Comparison of ENCODE assay signal across 18 mouse cellular contexts in the genomic region with DNA sequence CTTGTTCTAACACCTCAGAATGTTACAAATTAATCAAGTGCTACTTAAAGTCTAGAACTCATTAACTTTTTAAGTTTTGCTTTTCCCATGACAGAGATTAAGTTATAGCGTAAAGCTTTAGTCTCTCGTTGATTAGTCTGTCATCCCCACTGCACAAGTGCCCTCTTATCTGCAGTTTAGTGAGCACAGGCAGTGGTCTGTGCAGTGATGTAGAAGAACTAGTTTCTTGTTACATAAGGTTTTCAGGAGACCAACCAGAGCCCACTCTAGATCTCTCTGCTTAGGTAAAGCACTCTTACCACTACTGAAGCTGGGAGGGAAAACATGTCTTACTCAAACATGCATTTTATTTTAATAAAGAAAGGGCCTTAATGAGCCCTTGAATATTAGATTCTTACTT.
A peak's percentile ranks its signal among the peaks of the same experiment; 100 is the strongest.
DNase-seq lines count a peak whose midpoint lies in the region; ATAC-seq and TF ChIP-seq lines count a peak whose summit lies in the region.
"Had no signal": no experiment of that assay in that cellular context is flagged by ENCODE, and none has a peak within 500 bp of the region (broad histone marks: within the 10 kb centered on the region; RNA-seq: fewer than 3 reads in every experiment).

No protein-coding gene starts in this region.

- no peak overlapping the region for H3K4me3 ChIP-seq in MEL (ENCODE audit: control insufficient read depth in 1 of 2, insufficient read depth in 1 of 2, low read depth in 2 of 2, low read length in 2 of 2)
- H3K4me3 ChIP-seq in kidney, postnatal 0 days (replicated peaks; ENCODE audit: low read depth, low read length) = no peak overlapping the region
- H3K4me3 ChIP-seq: embryonic facial prominence, embryonic 13.5 days; hindbrain, embryonic 10.5 days; megakaryocyte, embryonic 14.5 days; neural tube, embryonic 13.5 days had no signal

- no peak for TF ChIP-seq RAD21 in MEL (IDR thresholded peaks at IDR 0.05; ENCODE audit: low read depth, low read length)

- peaks cover 0 to 2% of the 10 kb centered on the region in 2 experiments; a peak in 2 of 4 replicates for H3K36me3 ChIP-seq in MEL (ENCODE audit: control insufficient read depth in 1 of 2, insufficient read depth in 2 of 2, low read length in 2 of 2)
- no peaks in the 10 kb centered on the region for H3K36me3 ChIP-seq in kidney, postnatal 0 days (ENCODE audit: insufficient read depth, low read length)
- H3K36me3 ChIP-seq: embryonic facial prominence, embryonic 13.5 days; hindbrain, embryonic 10.5 days; neural tube, embryonic 13.5 days had no signal

- H3K9ac ChIP-seq in MEL (ENCODE audit: control insufficient read depth, low read depth, low read length, poor library complexity, severe bottlenecking) = no peak overlapping the region
- no peak overlapping the region for H3K9ac ChIP-seq in kidney, postnatal 0 days (ENCODE audit: low read depth, low read length)
- H3K9ac ChIP-seq: embryonic facial prominence, embryonic 13.5 days; neural tube, embryonic 13.5 days had no signal

- TF ChIP-seq POLR2A in MEL (IDR thresholded peaks at IDR 0.05; ENCODE audit: control insufficient read depth in 1 of 2, insufficient read depth in 1 of 2, low read depth in 1 of 2, low read length in 2 of 2, poor library complexity in 1 of 2) = no peak

- no peak overlapping the region for H3K27ac ChIP-seq in MEL (ENCODE audit: control insufficient read depth, low read depth, low read length)
- peak overlapping the region; percentile 3 for H3K27ac ChIP-seq in kidney, postnatal 0 days
- H3K27ac ChIP-seq: embryonic facial prominence, embryonic 13.5 days; hindbrain, embryonic 10.5 days; neural tube, embryonic 13.5 days had no signal

- peak; percentile 5 for DNase-seq in kidney, adult 11 months
- DNase-seq in kidney, postnatal 10 days = no peak
- DNase-seq in MEL (ENCODE audit: low read depth, low spot score) = peak; percentile 31
- peak; percentile 3 for DNase-seq in brain, adult 2 months (ENCODE audit: low read depth, low spot score)
- DNase-seq in kidney, postnatal 0 days (ENCODE audit: low spot score) = peak; percentile 16
- DNase-seq in thymus, postnatal 0 days (ENCODE audit: low spot score) = no peak
- DNase-seq: adrenal gland, adult 2 months; cerebellum, adult 9-11 months; gastrocnemius, postnatal 36 days; lung, adult 18-20 months; midbrain, embryonic 14.5 days; spleen, adult 18-20 months had no signal

- H3K4me1 ChIP-seq in MEL (ENCODE audit: control insufficient read depth in 1 of 2, insufficient read depth in 2 of 2, low read length in 2 of 2) = no peaks in the 10 kb centered on the region
- no peaks in the 10 kb centered on the region for H3K4me1 ChIP-seq in kidney, postnatal 0 days (replicated peaks; ENCODE audit: insufficient read depth, low read length)
- H3K4me1 ChIP-seq: embryonic facial prominence, embryonic 13.5 days; megakaryocyte, embryonic 14.5 days; neural tube, embryonic 13.5 days had no signal

- no peak for TF ChIP-seq CTCF in MEL (IDR thresholded peaks at IDR 0.05 in 2 of 3, conservative IDR thresholded peaks at IDR 0.05 in 1 of 3; ENCODE audit: control insufficient read depth in 1 of 3, insufficient read depth in 1 of 3, low read depth in 2 of 3, low read length in 3 of 3, poor library complexity in 1 of 3, severe bottlenecking in 1 of 3)
- no peak for TF ChIP-seq CTCF in kidney, postnatal 0 days (IDR thresholded peaks at IDR 0.05; ENCODE audit: low read depth)

- no peak for ATAC-seq in kidney, postnatal 0 days (replicated peaks; ENCODE audit: low FRiP score, low read depth)
- no peak for ATAC-seq in granulocyte monocyte progenitor cell, adult 5-6 weeks (replicated peaks; ENCODE audit: poor library complexity, severe bottlenecking)

- no peak for TF ChIP-seq EP300 in MEL (IDR thresholded peaks at IDR 0.05; ENCODE audit: low read depth in 1 of 2, low read length in 2 of 2)

- no peaks in the 10 kb centered on the region for H3K79me2 ChIP-seq in MEL (ENCODE audit: control insufficient read depth, insufficient read depth, low read length, poor library complexity)

- no peaks in the 10 kb centered on the region for H3K9me3 ChIP-seq in MEL (replicated peaks; ENCODE audit: insufficient read depth, low read length)
- no peaks in the 10 kb centered on the region for H3K9me3 ChIP-seq in kidney, postnatal 0 days (replicated peaks; ENCODE audit: low read length)
- H3K9me3 ChIP-seq: embryonic facial prominence, embryonic 13.5 days; hindbrain, embryonic 10.5 days; megakaryocyte, embryonic 14.5 days; neural tube, embryonic 13.5 days had no signal

- WGBS in kidney, postnatal 0 days = 39% methylated on average over 2 of the region's 2 CpGs

- no peaks in the 10 kb centered on the region for H3K27me3 ChIP-seq in MEL (ENCODE audit: control insufficient read depth in 1 of 2, insufficient read depth in 2 of 2, low read length in 2 of 2)
- H3K27me3 ChIP-seq in kidney, postnatal 0 days (ENCODE audit: insufficient read depth, low read length) = no peaks in the 10 kb centered on the region
- H3K27me3 ChIP-seq: embryonic facial prominence, embryonic 13.5 days; megakaryocyte, embryonic 14.5 days; neural tube, embryonic 13.5 days had no signal

- no peak overlapping the region for H3K4me2 ChIP-seq in kidney, postnatal 0 days (ENCODE audit: low read length)
- H3K4me2 ChIP-seq: embryonic facial prominence, embryonic 13.5 days; liver, embryonic 11.5 days; neural tube, embryonic 13.5 days had no signal

TF ChIP-seq in MEL, 35 proteins besides CTCF, POLR2A, EP300 and RAD21:
- TF ChIP-seq MYB (IDR thresholded peaks at IDR 0.05; ENCODE audit: low read depth, low read length) (no peak), MEF2A (IDR thresholded peaks at IDR 0.05; ENCODE audit: extremely low read depth, insufficient replicate concordance, low read depth, low read length, poor library complexity, severe bottlenecking) (no peak), NRF1 (IDR thresholded peaks at IDR 0.05; ENCODE audit: insufficient read depth, low read depth, low read length, poor library complexity, severe bottlenecking) (no peak), ELF1 (IDR thresholded peaks at IDR 0.05; ENCODE audit: low read depth, low read length) (no peak), MAZ (IDR thresholded peaks at IDR 0.05; ENCODE audit: low read depth, low read length) (no peak), TAL1 (IDR thresholded peaks at IDR 0.05; ENCODE audit: low read length) (no peak)

Comparison
In these comparisons a context has a peak if more than half of its experiments do, and no peak if none do; other contexts are left out.
1. DNase-seq: peak in kidney, adult 11 months (single experiment), MEL (single experiment), brain, adult 2 months (single experiment) and kidney, postnatal 0 days (single experiment); none in kidney, postnatal 10 days (single experiment) and thymus, postnatal 0 days (single experiment).